Mouse (Mus musculus) small intestine, adult 2 months (tissue): ENCODE results near the gene Cav1. TPM values are rescaled to one million over a fixed set of nuclear protein-coding genes. Genes with fewer than 3 reads are reported as not detected.

Source experiments
- H3K27ac ChIP-seq: fragments of 200-500 bp; 2 replicates; pipeline ENCODE4 v1.5.1; 2012; ENCODE audit warnings: low read depth, low read length, control low read depth, inconsistent platforms; ENCODE audit not compliant: insufficient read depth
- H3K27me3 ChIP-seq: fragments of 200-500 bp; 2 replicates; pipeline ENCODE4 v1.6.1; 2012; ENCODE audit warnings: mild to moderate bottlenecking, moderate library complexity, low read length, inconsistent platforms; ENCODE audit not compliant: control insufficient read depth, insufficient read depth
- H3K36me3 ChIP-seq: fragments of 200-500 bp; 2 replicates; pipeline ENCODE4 v1.6.1; 2012; ENCODE audit warnings: mild to moderate bottlenecking, low read length, control low read depth, inconsistent platforms; ENCODE audit not compliant: control insufficient read depth, insufficient read depth
- H3K4me1 ChIP-seq: fragments of 200-500 bp; 2 replicates; pipeline ENCODE4 v1.6.1; 2012; ENCODE audit warnings: low read length, inconsistent platforms, mixed read lengths; ENCODE audit not compliant: control insufficient read depth, insufficient read depth, insufficient read length
- H3K4me3 ChIP-seq: fragments of 200-500 bp; 2 replicates; pipeline ENCODE4 v1.5.1; 2012; ENCODE audit warnings: low read depth, mild to moderate bottlenecking, control low read depth, inconsistent platforms, low read length, moderate library complexity
- CTCF ChIP-seq: fragments of 200-500 bp; IDR thresholded peaks from 2 replicates; pipeline ENCODE4 v1.5.1; 2012; ENCODE audit warnings: low read depth, mild to moderate bottlenecking, control low read depth, inconsistent platforms, low read length, moderate library complexity, mixed read lengths; ENCODE audit not compliant: insufficient replicate concordance, insufficient read length; ENCODE audit errors: extremely low read depth
- POLR2A ChIP-seq: fragments of 200-500 bp; IDR thresholded peaks from 2 replicates; pipeline ENCODE4 v1.6.1; 2012; ENCODE audit warnings: low read depth, mild to moderate bottlenecking, control low read depth, inconsistent platforms, low read length, moderate library complexity
- WGBS: fragments of 180-500 bp; shearing (Covaris S2); methylation state at CpG from one replicate; pipeline ENCODE4 v1.1.7; 2018; 5-methylcytosine and 5-hydroxymethylcytosine counted together
- polyA plus RNA-seq: library from polyadenylated mRNA; depleted of rRNA; stranded (reverse); fragments of >200 nt; gene quantifications from 2 replicates; pipeline ENCODE4 v1.2.3, GENCODE M21; 2012

Gene Cav1
- polyA plus RNA-seq, 1 experiment: 95.8 TPM

DNA sequence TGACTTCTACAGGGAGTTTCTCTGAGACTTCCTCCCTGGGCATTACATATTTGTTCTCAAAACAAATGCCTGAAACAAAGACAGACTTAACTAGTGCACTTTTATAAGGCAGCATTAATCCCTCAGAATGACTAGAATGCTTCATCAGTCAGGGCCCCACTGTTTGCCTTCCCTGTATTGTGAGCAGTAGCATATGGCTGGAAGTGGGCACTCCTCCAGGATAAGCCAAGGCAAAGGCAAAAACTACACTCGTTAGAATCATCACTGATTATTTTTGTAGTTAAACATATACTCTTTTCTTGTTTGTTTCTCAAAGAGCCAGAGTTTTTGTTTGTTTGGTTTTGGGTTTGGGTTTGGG lies 11.0 kb downstream of the Cav1 start:
- no peak overlapping the region for H3K27ac ChIP-seq
- 6% methylated on average over 1 of the region's 1 CpGs for WGBS
- no peak for TF ChIP-seq CTCF
- TF ChIP-seq POLR2A: no peak

DNA sequence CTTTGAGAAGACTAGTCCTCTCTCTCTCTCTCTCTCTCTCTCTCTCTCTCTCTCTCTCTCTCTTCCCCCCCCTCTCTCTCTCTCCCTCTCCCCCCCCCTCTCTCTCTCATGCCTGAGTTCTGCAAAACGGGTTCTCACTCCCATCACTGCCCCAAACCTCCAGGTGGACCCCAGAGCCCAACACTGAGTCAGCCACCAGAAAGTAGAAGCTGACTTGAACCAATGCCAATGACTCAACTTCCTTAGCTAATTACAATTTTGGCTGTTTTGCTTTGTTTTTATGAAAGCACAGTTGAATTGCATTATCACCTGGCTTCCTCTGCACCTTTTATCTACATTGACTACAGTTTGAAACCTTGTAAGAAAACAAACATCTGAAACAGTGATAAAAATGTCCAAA lies 11.8 kb downstream of the Cav1 start:
- H3K27ac ChIP-seq: no peak overlapping the region
- no peaks in the 10 kb centered on the region for H3K36me3 ChIP-seq
- H3K27me3 ChIP-seq: no peaks in the 10 kb centered on the region
- no peaks in the 10 kb centered on the region for H3K4me1 ChIP-seq
- no peak for TF ChIP-seq CTCF
- TF ChIP-seq POLR2A: no peak
- WGBS: 38% methylated on average over 1 of the region's 1 CpGs
- H3K4me3 ChIP-seq: no peak overlapping the region

More for the DNA sequence above, 11.0 kb downstream of the Cav1 start:
- H3K36me3 ChIP-seq: no peaks in the 10 kb centered on the region
- no peaks in the 10 kb centered on the region for H3K27me3 ChIP-seq
- H3K4me3 ChIP-seq: no peak overlapping the region
- H3K4me1 ChIP-seq: no peaks in the 10 kb centered on the region

DNA sequence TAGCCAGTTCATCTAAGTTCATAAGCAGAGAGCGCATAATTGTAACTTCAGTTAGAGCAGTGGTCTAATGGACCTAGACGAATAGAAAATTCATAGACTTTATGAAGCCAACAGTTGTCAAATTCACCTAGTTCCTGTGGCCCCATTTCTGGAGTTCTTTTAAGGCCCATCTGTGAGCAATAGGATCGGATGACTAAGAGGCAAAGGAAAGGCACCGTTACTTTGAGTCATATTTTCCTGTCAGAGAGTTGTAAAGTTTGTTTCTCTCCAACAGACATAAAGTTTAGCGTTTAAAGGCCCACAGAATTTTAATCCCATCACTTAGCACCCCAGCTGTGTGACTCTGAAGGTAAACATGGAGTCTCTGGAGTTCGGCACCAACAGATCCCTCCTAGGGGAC lies 15.8 kb downstream of the Cav1 start:
- Histone ChIP-seq H3K4me1 (no peaks in the 10 kb centered on the region), H3K27ac (no peak overlapping the region), H3K27me3 (no peaks in the 10 kb centered on the region), H3K4me3 (no peak overlapping the region), H3K36me3 (no peaks in the 10 kb centered on the region)
- WGBS: 73% methylated on average over 6 of the region's 6 CpGs
- no peak for TF ChIP-seq CTCF
- TF ChIP-seq POLR2A: no peak

DNA sequence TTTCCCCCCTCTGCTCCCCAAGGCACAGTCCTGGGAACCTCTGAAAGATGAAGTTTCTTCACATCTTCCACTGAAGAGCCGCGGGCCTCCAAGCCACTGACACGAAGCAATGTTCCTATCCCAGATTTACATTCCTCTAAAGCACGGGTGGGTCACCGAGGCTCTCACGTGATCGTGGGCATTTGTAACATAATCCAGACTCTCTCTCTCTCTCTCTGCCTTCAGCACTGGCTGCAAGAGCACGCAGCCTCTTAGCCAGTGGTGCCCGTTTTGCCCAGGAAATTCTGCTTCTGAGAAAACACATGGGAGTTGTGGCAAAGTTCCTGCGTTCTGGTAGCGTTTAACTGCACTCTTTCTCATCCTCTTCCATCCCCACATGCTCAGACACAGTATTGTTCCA lies 21.1 kb downstream of the Cav1 start:
- no peak for TF ChIP-seq CTCF
- TF ChIP-seq POLR2A: no peak

DNA sequence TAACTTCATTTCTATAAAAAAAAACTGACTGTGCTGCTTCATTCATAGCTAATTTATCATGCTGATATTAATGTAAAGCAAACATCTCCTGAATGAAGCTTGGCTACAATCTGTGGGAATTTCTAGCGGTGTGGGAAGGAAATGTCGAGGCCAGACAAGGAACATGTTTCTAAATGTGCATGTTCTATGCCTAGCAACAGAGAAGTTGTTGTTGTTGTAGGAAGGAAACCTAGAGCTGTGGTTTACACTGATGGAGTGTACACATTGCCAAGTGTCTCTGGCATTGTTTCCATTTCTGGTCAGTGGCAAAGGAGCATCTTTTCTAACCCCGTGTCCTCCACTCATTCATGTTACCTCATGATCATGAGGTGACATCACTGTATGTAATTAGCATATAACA lies 23.7 kb downstream of the Cav1 start:
- Histone ChIP-seq H3K27ac (no peak overlapping the region), H3K36me3 (no peaks in the 10 kb centered on the region), H3K27me3 (no peaks in the 10 kb centered on the region), H3K4me1 (0 out of 2 replicates have a peak, but pooled peaks cover 3% of the 10 kb centered on the region), H3K4me3 (no peak overlapping the region)
- TF ChIP-seq CTCF (no peak), POLR2A (no peak)
- 46% methylated on average over 3 of the region's 3 CpGs for WGBS

More for the DNA sequence above, 21.1 kb downstream of the Cav1 start:
- Histone ChIP-seq H3K4me1 (0 out of 2 replicates have a peak, but pooled peaks cover 3% of the 10 kb centered on the region), H3K4me3 (no peak overlapping the region), H3K27me3 (no peaks in the 10 kb centered on the region), H3K27ac (no peak overlapping the region), H3K36me3 (no peaks in the 10 kb centered on the region)
- WGBS: 61% methylated on average over 11 of the region's 11 CpGs

DNA sequence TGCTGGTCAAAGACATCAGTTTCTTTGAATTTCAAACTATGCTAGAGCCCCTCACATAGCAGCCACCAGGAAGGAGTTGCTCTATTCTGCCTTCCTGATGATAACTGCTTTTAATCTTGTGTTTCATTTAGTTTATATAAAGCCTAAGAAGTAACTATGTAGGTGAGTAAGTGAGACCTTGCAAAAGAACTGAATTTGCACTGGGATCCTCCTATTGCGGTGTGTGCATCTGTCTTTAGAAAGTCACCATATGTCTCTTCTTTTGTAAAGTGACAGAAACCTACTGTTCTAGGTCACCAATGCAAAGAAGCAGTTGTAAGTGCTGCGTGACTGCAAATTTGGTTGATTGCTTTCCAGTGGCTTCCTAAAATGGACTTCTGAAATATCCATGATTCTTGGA lies 31.6 kb downstream of the Cav1 start:
- H3K27me3 ChIP-seq: no peaks in the 10 kb centered on the region
- H3K4me1 ChIP-seq: peaks cover 2% of the 10 kb centered on the region; the same call in 1 of the 2 replicates
- no peak overlapping the region for H3K4me3 ChIP-seq
- WGBS: 99% methylated on average over 2 of the region's 2 CpGs
- TF ChIP-seq POLR2A (no peak), CTCF (no peak)
- H3K27ac ChIP-seq: no peak overlapping the region
- no peaks in the 10 kb centered on the region for H3K36me3 ChIP-seq

DNA sequence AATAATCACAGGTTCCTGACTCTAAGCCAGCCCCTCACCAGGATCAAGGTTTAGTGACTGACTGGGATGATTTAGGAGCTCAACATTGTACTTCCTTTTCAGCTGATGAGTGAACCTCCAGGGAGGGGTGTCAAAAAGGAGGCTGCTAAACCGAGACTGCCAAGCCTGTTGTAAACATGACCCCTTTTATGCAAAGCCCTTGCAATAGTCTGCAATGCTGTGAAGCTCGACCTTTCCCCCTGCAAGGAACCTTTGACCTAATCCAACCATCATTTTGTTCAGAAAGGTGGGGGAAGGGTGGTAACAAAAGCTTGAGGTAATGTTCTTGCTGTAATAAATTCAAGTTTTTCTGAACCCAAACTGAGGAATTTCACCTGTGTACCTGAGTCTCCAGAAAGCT lies 34.3 kb downstream of the Cav1 start:
- TF ChIP-seq POLR2A: no peak
- TF ChIP-seq CTCF: no peak
- no peak overlapping the region for H3K4me3 ChIP-seq
- H3K4me1 ChIP-seq: peaks cover 2% of the 10 kb centered on the region; the same call in 1 of the 2 replicates
- H3K36me3 ChIP-seq: no peaks in the 10 kb centered on the region
- WGBS: 10% methylated on average over 2 of the region's 2 CpGs
- H3K27me3 ChIP-seq: no peaks in the 10 kb centered on the region
- no peak overlapping the region for H3K27ac ChIP-seq

DNA sequence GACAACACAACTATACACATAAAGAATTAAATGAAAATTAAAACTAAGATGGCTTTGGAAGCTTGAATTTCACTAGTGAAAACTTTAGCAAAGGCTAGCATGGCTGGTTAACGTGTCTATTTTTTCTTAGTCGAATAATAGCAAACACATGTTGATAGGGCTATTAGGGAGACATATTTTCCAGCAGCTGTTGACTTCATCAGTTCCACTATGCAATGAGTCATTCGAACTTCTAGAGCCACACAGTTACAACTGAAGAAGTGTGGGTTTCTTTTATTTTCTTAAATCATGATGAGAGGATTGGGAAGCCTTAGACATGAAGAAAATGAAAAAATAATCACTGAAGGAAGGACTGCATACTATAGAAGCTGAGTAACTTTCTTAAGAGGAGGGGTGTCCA lies 41.9 kb downstream of the Cav1 start:
- Histone ChIP-seq H3K27ac (no peak overlapping the region), H3K4me3 (no peak overlapping the region), H3K4me1 (no peaks in the 10 kb centered on the region), H3K27me3 (no peaks in the 10 kb centered on the region), H3K36me3 (no peaks in the 10 kb centered on the region)
- TF ChIP-seq CTCF (no peak), POLR2A (no peak)
- 68% methylated on average over 3 of the region's 3 CpGs for WGBS
